Mouse (Mus musculus) neural tube, embryonic 13.5 days (tissue): ENCODE measurements around the gene Flvcr1. TPM values are rescaled to one million over a fixed set of nuclear protein-coding genes. Genes with fewer than 3 reads are reported as not detected.
"Not testable (repeated sequence)": the region's sequence is repeated elsewhere in the genome, so short reads cannot be mapped to it uniquely, and the experiment has no call there.

Experiments used
- ATAC-seq: fragments of 200-750 bp; cut with Nextera tagmentation; 2 replicates; pipeline ENCODE4 v1.8.0; 2017; ENCODE audit warnings: low read depth, mild to moderate bottlenecking, moderate TSS enrichment, moderate library complexity
- H3K27ac ChIP-seq: fragments of 300-500 bp; sonication (generic); replicated peaks from 2 replicates; pipeline ENCODE4 v1.5.1; 2015; ENCODE audit warnings: moderate library complexity, mild to moderate bottlenecking, inconsistent platforms
- H3K27me3 ChIP-seq: fragments of 300-500 bp; sonication (generic); 2 replicates; pipeline ENCODE4 v1.6.1; 2015; ENCODE audit warnings: mild to moderate bottlenecking, inconsistent platforms
- H3K36me3 ChIP-seq: fragments of 300-500 bp; sonication (generic); 2 replicates; pipeline ENCODE4 v1.6.1; 2015; ENCODE audit warnings: mild to moderate bottlenecking, inconsistent platforms
- H3K4me1 ChIP-seq: fragments of 300-500 bp; sonication (generic); replicated peaks from 2 replicates; pipeline ENCODE4 v1.6.1; 2015; ENCODE audit warnings: inconsistent platforms
- H3K4me2 ChIP-seq: fragments of 300-500 bp; sonication (generic); 2 replicates; pipeline ENCODE4 v1.6.1; 2015; ENCODE audit warnings: inconsistent platforms, mild to moderate bottlenecking, moderate library complexity
- H3K4me3 ChIP-seq: fragments of 300-500 bp; sonication (generic); 2 replicates; pipeline ENCODE4 v1.5.1; 2015; ENCODE audit warnings: mild to moderate bottlenecking, inconsistent platforms
- H3K9ac ChIP-seq: fragments of 300-500 bp; sonication (generic); 2 replicates; pipeline ENCODE4 v1.6.1; 2015; ENCODE audit warnings: moderate library complexity, mild to moderate bottlenecking, inconsistent platforms
- H3K9me3 ChIP-seq: fragments of 300-500 bp; sonication (generic); 2 replicates; pipeline ENCODE4 v1.6.1; 2016; ENCODE audit warnings: inconsistent platforms
- WGBS: fragments of 180-500 bp; shearing (Covaris S2); methylation state at CpG from one replicate; pipeline ENCODE4 v1.1.7; 2015; 5-methylcytosine and 5-hydroxymethylcytosine counted together
- polyA plus RNA-seq: library from polyadenylated mRNA; unstranded; fragments of >200 nt; fragmentation: Nextera tagmentation; extraction: Ambion mirVana; gene quantifications from 2 replicates; pipeline ENCODE4 v1.2.1, GENCODE M21; 2015

The Flvcr1 gene
- polyA plus RNA-seq, 1 experiment from 2014 or later: 6.9 TPM

DNA sequence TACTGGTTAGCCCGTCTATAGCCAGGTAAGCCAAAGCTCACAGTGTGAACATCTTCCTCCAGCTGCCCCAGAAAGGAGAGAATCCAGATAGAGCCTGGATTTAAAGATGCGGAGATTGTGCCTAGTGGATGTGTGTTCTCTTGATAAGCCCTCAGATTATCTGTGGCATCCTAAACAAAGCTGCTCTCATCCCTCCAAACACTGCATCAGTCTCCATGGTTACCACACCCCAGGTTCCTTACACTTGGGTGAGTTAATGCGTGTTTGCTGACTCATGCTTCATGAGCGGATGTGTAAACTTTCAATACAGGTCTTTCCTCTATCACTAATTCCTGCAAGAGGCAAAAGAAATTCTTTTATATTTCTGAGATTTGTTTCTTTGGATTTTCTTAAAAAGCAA lies 9.7 kb upstream of the Flvcr1 start:
- Histone ChIP-seq H3K9me3 (no peaks in the 10 kb centered on the region), H3K36me3 (no peaks in the 10 kb centered on the region), H3K4me1 (no peaks in the 10 kb centered on the region), H3K4me2 (no peak overlapping the region), H3K9ac (no peak overlapping the region), H3K27me3 (no peaks in the 10 kb centered on the region), H3K4me3 (no peak overlapping the region), H3K27ac (no peak overlapping the region)
- ATAC-seq: no peak
- WGBS: 47% methylated on average over 4 of the region's 4 CpGs

DNA sequence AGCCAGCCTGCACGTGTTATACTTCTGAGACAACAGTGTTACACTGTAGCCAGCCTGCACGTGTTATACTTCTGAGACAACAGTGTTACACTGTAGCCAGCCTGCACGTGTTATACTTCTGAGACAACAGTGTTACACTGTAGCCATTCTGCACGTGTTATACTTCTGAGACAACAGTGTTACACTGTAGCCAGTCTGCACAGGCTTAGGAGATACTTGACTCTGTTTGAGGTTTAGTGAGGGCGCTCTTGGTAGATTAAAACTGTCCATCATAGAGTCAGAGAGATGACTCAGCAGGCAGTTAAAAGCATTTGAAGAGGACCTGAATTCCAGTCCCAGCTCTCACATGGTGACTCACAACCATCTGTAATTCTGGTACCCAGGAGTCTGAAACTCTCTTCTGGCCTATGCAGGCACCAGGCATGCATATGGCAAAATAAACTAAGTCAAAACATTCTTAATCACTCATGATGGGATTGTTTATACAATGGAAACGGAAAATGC lies 5.0 kb upstream of the Flvcr1 start:
- H3K4me1 ChIP-seq: peaks cover 12% of the 10 kb centered on the region
- WGBS: 83% methylated on average over 6 of the region's 6 CpGs
- H3K36me3 ChIP-seq, H3K27ac ChIP-seq, H3K9ac ChIP-seq, H3K4me3 ChIP-seq, H3K4me2 ChIP-seq, H3K9me3 ChIP-seq, H3K27me3 ChIP-seq, ATAC-seq: not testable (repeated sequence)

DNA sequence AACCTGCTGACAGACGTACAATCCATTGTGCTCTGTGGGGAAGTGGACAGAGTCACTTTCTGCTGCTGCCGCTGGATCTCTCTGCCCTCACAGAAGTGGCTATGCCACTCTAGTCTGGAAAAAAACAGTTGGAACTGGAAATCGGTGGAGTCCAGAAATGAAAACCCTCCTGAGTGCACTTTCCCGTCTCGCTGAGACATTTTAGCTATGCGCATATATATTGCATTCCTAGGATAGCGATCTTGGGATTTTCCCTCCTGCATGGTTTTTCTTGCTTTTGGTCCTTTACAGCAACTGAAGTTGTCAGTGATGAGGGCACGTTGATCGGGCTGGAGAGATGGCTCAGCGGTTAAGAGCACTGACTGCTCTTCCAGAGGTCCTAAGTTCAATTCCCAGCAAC lies 4.2 kb upstream of the Flvcr1 start:
- no peaks in the 10 kb centered on the region for H3K27me3 ChIP-seq
- no peak overlapping the region for H3K4me3 ChIP-seq
- H3K27ac ChIP-seq: no peak overlapping the region
- H3K36me3 ChIP-seq: no peaks in the 10 kb centered on the region
- no peak overlapping the region for H3K9ac ChIP-seq
- no peak overlapping the region for H3K4me2 ChIP-seq
- H3K9me3 ChIP-seq: no peaks in the 10 kb centered on the region
- peaks cover 16% of the 10 kb centered on the region for H3K4me1 ChIP-seq
- ATAC-seq: no peak
- 75% methylated on average over 10 of the region's 10 CpGs for WGBS

DNA sequence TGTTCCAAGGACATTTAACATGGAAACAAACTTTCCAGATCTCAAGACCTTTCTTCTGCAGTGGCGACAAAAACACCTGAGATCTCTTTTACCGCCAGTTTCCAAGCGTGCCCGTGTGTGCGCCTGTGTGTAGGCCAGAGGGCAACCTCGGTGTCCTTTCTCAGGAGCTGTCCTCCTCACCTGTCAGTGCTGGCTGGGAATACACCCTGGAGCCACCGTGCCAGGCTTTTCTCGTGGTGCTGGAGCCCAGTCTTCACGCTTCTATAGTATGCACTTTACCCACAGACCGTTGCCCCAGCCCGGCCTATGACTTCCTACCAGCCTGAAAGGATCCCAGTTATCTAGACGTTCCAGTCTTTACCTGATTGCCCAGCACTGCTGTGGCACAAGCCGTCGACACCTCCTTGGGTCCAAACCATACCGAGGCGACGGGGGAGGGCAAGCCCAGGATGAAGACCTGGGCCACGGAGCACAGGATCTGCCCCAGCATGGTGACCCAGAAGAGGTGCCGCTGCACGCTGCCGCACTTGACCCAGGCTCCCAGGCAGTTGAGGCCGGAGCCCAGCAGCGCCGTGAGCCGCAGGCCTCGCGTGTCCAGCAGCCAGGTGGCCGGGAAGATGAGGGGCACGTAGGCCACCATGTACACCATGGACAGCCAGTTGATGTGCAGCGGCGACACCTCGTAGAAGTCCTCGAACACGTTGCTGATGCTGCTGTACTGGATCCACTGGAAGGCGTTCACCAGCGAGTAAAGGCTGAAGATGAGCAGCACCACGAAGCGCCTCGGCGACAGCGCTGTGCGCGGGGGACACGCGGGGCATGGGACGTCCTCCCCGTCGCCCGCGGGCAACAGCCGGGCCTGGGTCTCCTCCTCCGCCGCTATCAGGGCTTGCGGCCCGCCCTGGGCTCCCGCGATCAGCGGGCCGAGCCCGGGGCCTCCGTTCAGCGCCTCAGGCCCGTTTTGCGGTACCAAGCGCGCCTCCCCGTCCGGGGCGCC lies 644 bp downstream of the Flvcr1 start:
- peak; percentile 70 for ATAC-seq
- H3K9me3 ChIP-seq: no peaks in the 10 kb centered on the region
- H3K4me3 ChIP-seq: peak overlapping the region; percentile 80
- peak overlapping the region; percentile 97 for H3K4me2 ChIP-seq
- peaks cover 7% of the 10 kb centered on the region for H3K36me3 ChIP-seq
- H3K27me3 ChIP-seq: no peaks in the 10 kb centered on the region
- peak overlapping the region; percentile 91 for H3K27ac ChIP-seq
- H3K9ac ChIP-seq: peak overlapping the region; percentile 92
- 2% methylated on average over 67 of the region's 69 CpGs for WGBS
- H3K4me1 ChIP-seq: peaks cover 31% of the 10 kb centered on the region

DNA sequence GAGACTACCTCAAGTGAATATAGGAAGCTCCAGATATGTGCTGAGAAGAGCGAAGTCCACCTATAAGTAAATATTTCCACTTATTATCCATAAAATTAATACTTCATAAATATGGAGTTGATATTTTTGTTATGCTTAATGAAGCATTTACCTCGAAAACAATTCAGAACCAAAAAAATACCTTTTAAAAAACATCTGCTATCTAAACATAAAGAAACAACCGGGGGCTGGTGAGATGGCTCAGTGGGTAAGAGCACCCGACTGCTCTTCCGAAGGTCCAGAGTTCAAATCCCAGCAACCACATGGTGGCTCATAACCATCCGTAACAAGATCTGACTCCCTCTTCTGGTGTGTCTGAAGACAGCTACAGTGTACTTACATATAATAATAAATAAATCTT lies 2.2 kb downstream of the Flvcr1 start:
- Histone ChIP-seq H3K36me3 (peaks cover 12% of the 10 kb centered on the region), H3K4me1 (peaks cover 31% of the 10 kb centered on the region), H3K4me2 (0 out of 2 replicates have a peak overlapping the region, but pooled peaks have one; percentile 4)
- not testable (repeated sequence) for H3K9me3 ChIP-seq, ATAC-seq, H3K27me3 ChIP-seq, H3K4me3 ChIP-seq, H3K27ac ChIP-seq, H3K9ac ChIP-seq
- WGBS: 91% methylated on average over 6 of the region's 6 CpGs

DNA sequence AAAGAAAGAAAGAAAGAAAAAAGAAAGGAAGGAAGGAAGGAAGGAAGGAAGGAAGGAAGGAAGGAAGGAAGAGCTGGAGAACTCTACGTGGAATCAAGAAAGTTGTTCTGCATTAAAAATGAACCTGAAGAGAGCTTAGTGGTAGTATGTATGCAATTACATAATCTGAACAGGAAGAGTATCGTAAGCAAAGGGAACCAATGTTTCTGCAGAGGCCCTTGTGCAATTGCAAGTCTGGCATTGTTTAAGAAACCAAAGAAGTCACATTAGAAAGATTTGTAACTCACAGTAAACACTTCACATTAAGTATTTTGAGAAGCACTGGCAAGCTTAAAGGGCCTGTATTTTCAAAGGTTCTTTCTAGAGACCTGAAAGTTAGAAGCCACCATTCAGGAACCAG lies 2.8 kb downstream of the Flvcr1 start:
- ATAC-seq: no peak
- Histone ChIP-seq H3K36me3 (peaks cover 12% of the 10 kb centered on the region), H3K27me3 (no peaks in the 10 kb centered on the region), H3K4me1 (peaks cover 31% of the 10 kb centered on the region), H3K27ac (no peak overlapping the region), H3K9me3 (no peaks in the 10 kb centered on the region), H3K4me2 (no peak overlapping the region), H3K9ac (no peak overlapping the region), H3K4me3 (no peak overlapping the region)
- 92% methylated on average over 2 of the region's 2 CpGs for WGBS

DNA sequence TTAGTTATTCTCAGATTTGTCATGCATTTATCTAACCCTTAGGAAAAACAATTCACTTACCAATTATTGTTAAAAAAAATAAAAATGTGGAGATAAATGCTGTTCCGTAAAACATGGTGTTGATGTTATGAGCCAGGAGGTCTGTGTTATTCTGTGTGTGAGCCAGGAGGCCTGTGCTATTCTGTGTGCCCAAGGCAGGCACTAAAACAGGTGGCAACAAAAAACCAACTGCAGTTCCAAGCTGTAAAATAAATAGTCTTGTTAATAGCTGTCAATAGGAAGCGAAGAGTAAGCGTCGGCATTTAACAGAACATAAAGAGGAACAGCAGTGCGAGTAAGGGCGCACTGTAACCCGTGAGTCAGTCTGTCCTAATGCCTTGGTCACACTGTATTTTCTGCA lies 4.9 kb downstream of the Flvcr1 start:
- Histone ChIP-seq H3K4me2 (no peak overlapping the region), H3K9me3 (no peaks in the 10 kb centered on the region), H3K9ac (no peak overlapping the region), H3K36me3 (peaks cover 12% of the 10 kb centered on the region), H3K4me3 (no peak overlapping the region), H3K27me3 (no peaks in the 10 kb centered on the region), H3K4me1 (peaks cover 19% of the 10 kb centered on the region), H3K27ac (no peak overlapping the region)
- 48% methylated on average over 7 of the region's 7 CpGs for WGBS
- ATAC-seq: no peak

DNA sequence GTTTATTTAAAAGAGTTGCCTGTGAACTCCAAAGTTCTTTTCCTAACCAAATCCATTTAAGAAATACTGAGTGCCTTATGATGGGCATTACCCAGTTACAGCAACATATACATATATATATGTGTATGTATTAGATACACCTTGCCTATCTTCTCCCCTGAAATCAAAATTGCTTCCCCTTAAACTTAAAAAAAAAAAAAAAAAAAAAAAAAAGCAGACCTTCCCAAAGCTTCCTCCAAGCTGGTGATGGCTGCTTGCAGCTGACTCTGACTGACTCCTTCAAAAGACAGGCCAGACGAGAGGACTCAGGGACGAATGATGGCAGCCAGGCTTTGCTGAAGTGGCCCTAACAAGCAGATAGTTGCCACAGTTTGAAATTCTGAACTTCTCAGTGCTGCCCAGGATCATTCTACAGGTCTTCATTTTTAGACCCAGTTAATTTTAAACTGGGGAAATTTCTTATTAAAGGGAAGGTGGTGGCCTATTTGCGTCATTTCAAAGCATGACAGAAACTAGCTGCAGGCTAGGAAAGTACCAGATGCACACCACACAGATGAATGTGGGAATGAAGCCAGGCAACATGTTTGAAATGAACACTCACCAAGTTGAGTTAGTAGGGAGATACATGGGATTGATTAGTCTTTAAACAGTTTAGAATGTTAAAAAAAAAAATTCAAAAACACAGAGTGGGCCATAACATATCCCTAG lies 5.6 kb downstream of the Flvcr1 start:
- Histone ChIP-seq H3K27ac (no peak overlapping the region), H3K9me3 (no peaks in the 10 kb centered on the region), H3K9ac (no peak overlapping the region), H3K4me2 (no peak overlapping the region), H3K4me3 (no peak overlapping the region), H3K36me3 (peaks cover 12% of the 10 kb centered on the region), H3K27me3 (no peaks in the 10 kb centered on the region), H3K4me1 (peaks cover 17% of the 10 kb centered on the region)
- ATAC-seq: no peak
- WGBS: 86% methylated on average over 3 of the region's 3 CpGs

DNA sequence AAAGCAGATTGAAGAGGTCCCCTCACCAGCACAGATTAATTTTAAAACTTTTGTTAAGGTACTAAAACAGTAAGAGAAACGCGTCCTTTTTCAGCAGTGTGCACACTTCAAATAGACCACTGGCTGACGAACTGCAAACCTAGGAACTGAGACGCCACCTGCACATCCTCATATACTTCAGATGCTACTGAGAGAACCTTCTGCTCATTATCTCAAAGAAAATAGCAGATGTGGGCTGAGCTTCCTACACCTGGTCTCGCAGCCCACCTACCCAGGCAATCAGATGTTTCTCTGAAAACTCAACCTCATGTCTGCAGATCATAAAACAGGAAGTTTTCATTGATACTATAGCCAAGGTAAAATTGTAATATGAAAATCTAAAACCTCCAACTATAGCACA lies 6.2 kb downstream of the Flvcr1 start:
- H3K27ac ChIP-seq: no peak overlapping the region
- ATAC-seq: no peak
- no peak overlapping the region for H3K4me3 ChIP-seq
- WGBS: 97% methylated on average over 5 of the region's 5 CpGs
- no peaks in the 10 kb centered on the region for H3K27me3 ChIP-seq
- no peak overlapping the region for H3K9ac ChIP-seq
- peaks cover 11% of the 10 kb centered on the region for H3K4me1 ChIP-seq
- H3K36me3 ChIP-seq: peaks cover 16% of the 10 kb centered on the region
- no peaks in the 10 kb centered on the region for H3K9me3 ChIP-seq
- no peak overlapping the region for H3K4me2 ChIP-seq

DNA sequence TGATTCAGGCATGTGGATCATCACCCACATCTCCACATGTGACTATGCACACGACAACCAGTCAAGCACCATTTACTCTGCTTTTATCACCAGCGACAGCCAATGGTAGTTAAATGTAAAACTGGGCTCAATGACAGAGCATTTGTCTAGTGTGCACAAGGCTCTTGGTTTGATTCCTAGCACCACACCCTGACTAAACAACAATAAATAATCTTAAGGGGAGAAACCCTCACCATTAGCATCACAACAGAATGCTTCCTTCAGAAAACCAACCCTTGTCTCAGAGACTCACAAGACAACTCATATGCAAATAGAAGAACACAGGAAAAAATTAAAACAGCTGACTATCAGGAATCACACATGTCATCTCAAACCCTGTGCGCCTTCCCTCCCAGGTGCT lies 11.7 kb downstream of the Flvcr1 start:
- H3K36me3 ChIP-seq: peaks cover 51% of the 10 kb centered on the region
- no peak for ATAC-seq

DNA sequence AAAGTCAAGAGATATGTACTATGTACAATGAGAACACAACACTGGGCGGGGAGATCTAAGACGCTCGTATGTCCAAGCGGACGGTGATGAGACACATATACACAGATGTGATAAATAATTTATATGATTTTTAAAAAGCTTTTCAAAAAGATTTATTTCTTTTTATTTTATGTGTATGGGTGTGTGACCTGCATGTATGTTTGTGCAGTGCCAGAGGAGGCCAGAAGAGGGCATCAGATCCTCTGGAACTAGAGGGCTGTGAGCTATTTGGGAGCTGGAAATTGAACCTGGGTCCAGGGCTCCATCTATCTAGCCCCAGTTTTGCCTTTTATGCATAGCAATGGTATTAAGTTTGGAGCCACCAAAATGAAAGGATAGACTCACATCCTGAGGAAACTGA lies 17.3 kb downstream of the Flvcr1 start:
- ATAC-seq: no peak
- Histone ChIP-seq H3K4me1 (no peaks in the 10 kb centered on the region), H3K4me3 (no peak overlapping the region), H3K4me2 (no peak overlapping the region), H3K9me3 (no peaks in the 10 kb centered on the region), H3K27me3 (no peaks in the 10 kb centered on the region), H3K27ac (no peak overlapping the region), H3K9ac (no peak overlapping the region), H3K36me3 (peaks cover 73% of the 10 kb centered on the region)
- 98% methylated on average over 5 of the region's 5 CpGs for WGBS

More for the DNA sequence above, 11.7 kb downstream of the Flvcr1 start:
- H3K9me3 ChIP-seq: no peaks in the 10 kb centered on the region
- H3K9ac ChIP-seq: no peak overlapping the region
- no peak overlapping the region for H3K27ac ChIP-seq
- no peaks in the 10 kb centered on the region for H3K27me3 ChIP-seq
- no peaks in the 10 kb centered on the region for H3K4me1 ChIP-seq
- WGBS: 92% methylated on average over 3 of the region's 3 CpGs
- no peak overlapping the region for H3K4me2 ChIP-seq
- H3K4me3 ChIP-seq: no peak overlapping the region

DNA sequence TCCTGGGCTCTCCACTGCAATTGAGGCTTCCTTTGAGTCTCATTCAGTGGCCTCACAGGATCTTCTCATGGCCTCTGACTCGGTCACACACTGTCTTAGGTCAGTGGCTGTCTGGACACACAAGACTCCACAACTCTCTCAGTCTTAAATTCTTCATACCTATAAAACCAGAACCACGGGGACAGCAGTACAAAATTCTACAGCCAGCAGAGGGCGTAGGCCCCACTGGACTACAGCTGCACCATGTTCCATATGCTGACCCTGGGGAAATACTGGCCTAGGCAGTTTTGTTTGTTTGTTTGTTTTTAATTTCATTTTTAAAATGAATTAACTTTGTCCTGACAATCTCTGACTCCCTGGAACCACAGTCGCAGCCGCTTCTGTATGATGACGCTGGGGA lies 23.8 kb downstream of the Flvcr1 start:
- 67% methylated on average over 6 of the region's 6 CpGs for WGBS
- Histone ChIP-seq H3K9ac (no peak overlapping the region), H3K4me3 (no peak overlapping the region), H3K27me3 (no peaks in the 10 kb centered on the region), H3K9me3 (no peaks in the 10 kb centered on the region), H3K36me3 (peaks cover 18% of the 10 kb centered on the region), H3K4me1 (no peaks in the 10 kb centered on the region), H3K27ac (no peak overlapping the region), H3K4me2 (no peak overlapping the region)
- no peak for ATAC-seq
